Mouse (Mus musculus): ENCODE results near the gene Nkx6-1. TPM values are rescaled to one million over a fixed set of nuclear protein-coding genes. Genes with fewer than 3 reads are reported as not detected.
A peak's percentile ranks its signal among the peaks of the same experiment; 100 is the strongest.

Gene Nkx6-1
- total RNA-seq (2017) = not detected in 2 replicates

- ATAC-seq (replicated peaks in 1 of 2; ENCODE audit: insufficient read depth in 1 of 2, low FRiP score in 2 of 2, low TSS enrichment in 1 of 2, low read depth in 1 of 2, poor library complexity in 2 of 2, severe bottlenecking in 2 of 2) = peak; percentile 74 to 85
Observed at GRCm38 (mm10) chr5:101664945-101665615, at the start of gene Nkx6-1. Gene Nkx6-1 (minus strand): TSS chr5:101664996.

DNA sequence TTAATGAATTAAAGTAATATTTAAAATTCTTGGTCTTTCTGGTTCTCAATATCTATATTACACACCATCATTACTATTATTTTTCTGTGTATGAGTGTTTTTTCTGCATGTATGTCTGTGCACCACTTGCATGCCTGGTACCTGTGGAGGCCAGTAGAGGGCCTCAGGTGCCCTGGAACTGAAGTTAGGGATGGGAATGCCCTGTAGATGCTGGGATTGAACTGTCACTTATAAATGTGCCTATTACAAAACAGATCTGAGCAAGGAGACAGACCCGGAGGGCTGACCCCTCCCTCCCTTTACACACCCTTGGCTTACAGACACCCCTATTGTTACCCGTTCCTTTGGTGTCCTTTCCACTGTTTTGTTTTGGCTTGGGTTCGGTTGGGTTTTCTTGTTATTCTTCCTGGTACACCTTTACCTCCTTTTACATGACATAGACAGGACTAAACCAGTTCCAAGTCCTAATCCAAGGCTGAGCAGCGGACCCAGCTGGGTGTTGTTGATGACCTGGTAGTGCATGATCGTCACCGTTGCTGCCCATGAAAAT lies 48.3 kb upstream of the Nkx6-1 start:
- ATAC-seq (replicated peaks in 1 of 2; ENCODE audit: insufficient read depth in 1 of 2, low FRiP score in 2 of 2, low TSS enrichment in 1 of 2, low read depth in 1 of 2, poor library complexity in 2 of 2, severe bottlenecking in 2 of 2) = no peak

DNA sequence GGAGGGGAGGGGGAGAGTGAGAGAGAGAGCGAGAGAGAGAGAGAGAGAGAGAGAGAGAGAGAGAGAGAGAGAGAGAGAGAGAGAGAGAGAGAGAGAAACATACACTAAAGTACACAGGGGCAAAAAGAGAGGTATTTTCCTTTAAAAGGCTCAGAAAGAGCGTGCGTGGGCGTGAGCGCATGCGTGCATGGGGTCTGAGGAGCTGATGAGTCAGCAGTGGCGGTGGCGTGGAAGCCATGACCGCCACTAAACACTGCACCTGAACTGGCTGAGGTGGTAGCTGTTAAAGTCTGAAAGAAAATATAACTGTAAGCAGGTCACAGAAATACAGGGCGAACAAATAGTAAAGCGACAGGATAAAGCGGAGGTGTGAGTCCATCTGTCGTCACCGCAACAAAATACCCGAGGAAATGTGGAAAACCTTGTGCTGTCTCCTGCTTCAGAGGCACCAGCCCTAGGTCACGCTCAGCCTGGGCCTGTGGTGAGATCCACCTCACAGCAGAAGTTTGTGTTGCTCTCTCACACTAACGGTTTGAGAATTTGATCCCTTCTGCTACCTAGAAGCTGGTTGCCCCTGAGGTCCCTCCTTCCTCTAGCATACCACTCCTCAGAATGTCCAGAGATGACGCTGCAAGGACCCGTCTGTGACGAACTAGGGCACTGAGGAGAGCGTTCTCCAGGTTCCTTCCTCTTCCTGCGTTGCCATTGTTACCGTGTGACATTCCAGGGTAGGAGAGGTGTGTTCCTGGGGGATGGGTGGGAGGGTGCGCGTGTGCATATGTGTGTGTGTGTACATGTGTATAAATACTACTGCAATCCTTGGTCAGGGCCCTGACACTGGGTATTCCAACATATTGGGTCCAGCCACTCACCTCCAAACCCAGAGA lies 38.8 kb upstream of the Nkx6-1 start:
- ATAC-seq (replicated peaks in 1 of 2; ENCODE audit: insufficient read depth in 1 of 2, low FRiP score in 2 of 2, low TSS enrichment in 1 of 2, low read depth in 1 of 2, poor library complexity in 2 of 2, severe bottlenecking in 2 of 2) = peak in 1 of 2 experiments; percentile 64; a peak in 2 of 4 replicates

DNA sequence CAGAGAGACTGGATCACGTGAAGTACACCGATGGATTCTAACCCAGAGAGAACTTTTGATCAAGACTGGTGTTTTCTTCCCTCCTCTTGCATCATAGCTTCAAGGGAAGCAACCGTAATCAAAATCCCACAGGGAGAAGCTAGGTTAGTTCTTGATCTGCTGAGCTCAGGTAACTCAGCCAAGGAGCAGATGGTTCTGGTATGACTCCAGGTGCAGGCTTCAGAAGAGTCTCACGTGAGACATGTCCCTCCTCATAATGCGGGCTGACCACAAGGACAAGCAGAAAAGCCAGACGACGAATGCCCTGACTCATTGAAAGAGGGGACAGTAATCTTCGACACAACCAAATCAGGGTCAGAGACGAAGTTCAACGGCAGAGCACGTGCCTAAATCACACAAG lies 37.8 kb upstream of the Nkx6-1 start:
- no peak for ATAC-seq (replicated peaks in 1 of 2; ENCODE audit: insufficient read depth in 1 of 2, low FRiP score in 2 of 2, low TSS enrichment in 1 of 2, low read depth in 1 of 2, poor library complexity in 2 of 2, severe bottlenecking in 2 of 2)

DNA sequence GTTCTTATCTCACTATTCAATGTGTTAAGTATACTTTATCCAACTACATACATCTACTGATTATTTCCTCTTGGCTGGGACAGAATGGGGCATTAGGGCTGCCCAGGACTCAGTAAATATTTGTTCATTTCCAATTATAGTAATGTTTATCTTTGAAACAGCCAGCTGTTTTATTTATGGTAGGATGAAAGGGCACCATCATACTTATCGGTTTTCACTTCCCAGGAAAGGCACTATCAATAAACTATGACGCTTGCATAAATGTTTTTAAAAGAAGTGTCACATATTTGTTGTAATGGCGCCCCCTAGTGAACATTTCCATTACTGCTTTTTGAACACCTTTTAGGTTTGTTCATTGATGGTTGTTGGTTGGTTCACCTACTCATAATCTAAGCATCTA lies 35.8 kb upstream of the Nkx6-1 start:
- ATAC-seq (replicated peaks in 1 of 2; ENCODE audit: insufficient read depth in 1 of 2, low FRiP score in 2 of 2, low TSS enrichment in 1 of 2, low read depth in 1 of 2, poor library complexity in 2 of 2, severe bottlenecking in 2 of 2) = no peak

- peak; percentile 51 to 67; a peak in 2 of 4 replicates for ATAC-seq (replicated peaks in 1 of 2; ENCODE audit: insufficient read depth in 1 of 2, low FRiP score in 2 of 2, low TSS enrichment in 1 of 2, low read depth in 1 of 2, poor library complexity in 2 of 2, severe bottlenecking in 2 of 2)
Observed at GRCm38 (mm10) chr5:101688581-101688980, 23.8 kb upstream of the Nkx6-1 start.

- no peak for ATAC-seq (replicated peaks in 1 of 2; ENCODE audit: insufficient read depth in 1 of 2, low FRiP score in 2 of 2, low TSS enrichment in 1 of 2, low read depth in 1 of 2, poor library complexity in 2 of 2, severe bottlenecking in 2 of 2)
Observed at GRCm38 (mm10) chr5:101683340-101683739, 18.5 kb upstream of the Nkx6-1 start.

DNA sequence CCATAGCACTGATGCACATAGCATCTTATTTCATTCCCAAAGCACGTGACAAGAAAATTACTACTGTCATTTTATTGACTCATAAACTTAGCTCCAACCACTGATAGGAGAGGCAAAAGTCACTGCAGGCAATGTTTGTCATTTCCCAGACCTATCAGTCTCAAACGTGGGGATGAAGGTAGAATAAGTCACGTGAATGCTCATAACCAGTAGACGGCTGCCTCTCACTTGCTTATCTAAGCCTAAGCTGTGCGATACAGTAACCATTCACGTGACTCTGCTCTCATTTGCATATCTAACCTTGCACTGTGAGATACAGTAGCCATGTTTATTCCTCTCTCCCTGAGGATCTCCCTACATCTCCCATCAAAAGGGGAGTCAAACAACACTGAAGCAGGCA lies 15.5 kb upstream of the Nkx6-1 start:
- no peak for ATAC-seq (replicated peaks in 1 of 2; ENCODE audit: insufficient read depth in 1 of 2, low FRiP score in 2 of 2, low TSS enrichment in 1 of 2, low read depth in 1 of 2, poor library complexity in 2 of 2, severe bottlenecking in 2 of 2)

- ATAC-seq (replicated peaks in 1 of 2; ENCODE audit: insufficient read depth in 1 of 2, low FRiP score in 2 of 2, low TSS enrichment in 1 of 2, low read depth in 1 of 2, poor library complexity in 2 of 2, severe bottlenecking in 2 of 2) = peak in 1 of 2 experiments; percentile 48; a peak in 1 of 4 replicates
Observed at GRCm38 (mm10) chr5:101669381-101669780, 4.6 kb upstream of the Nkx6-1 start.

GRCm38 (mm10) chr5:101668475-101668874 lies 3.7 kb upstream of the Nkx6-1 start:
- ATAC-seq (replicated peaks in 1 of 2; ENCODE audit: insufficient read depth in 1 of 2, low FRiP score in 2 of 2, low TSS enrichment in 1 of 2, low read depth in 1 of 2, poor library complexity in 2 of 2, severe bottlenecking in 2 of 2) = no peak

- ATAC-seq (replicated peaks in 1 of 2; ENCODE audit: insufficient read depth in 1 of 2, low FRiP score in 2 of 2, low TSS enrichment in 1 of 2, low read depth in 1 of 2, poor library complexity in 2 of 2, severe bottlenecking in 2 of 2) = no peak
Observed at GRCm38 (mm10) chr5:101668028-101668427, 3.2 kb upstream of the Nkx6-1 start.

GRCm38 (mm10) chr5:101667263-101667990 lies 2.6 kb upstream of the Nkx6-1 start:
- ATAC-seq (replicated peaks in 1 of 2; ENCODE audit: insufficient read depth in 1 of 2, low FRiP score in 2 of 2, low TSS enrichment in 1 of 2, low read depth in 1 of 2, poor library complexity in 2 of 2, severe bottlenecking in 2 of 2) = no peak

DNA sequence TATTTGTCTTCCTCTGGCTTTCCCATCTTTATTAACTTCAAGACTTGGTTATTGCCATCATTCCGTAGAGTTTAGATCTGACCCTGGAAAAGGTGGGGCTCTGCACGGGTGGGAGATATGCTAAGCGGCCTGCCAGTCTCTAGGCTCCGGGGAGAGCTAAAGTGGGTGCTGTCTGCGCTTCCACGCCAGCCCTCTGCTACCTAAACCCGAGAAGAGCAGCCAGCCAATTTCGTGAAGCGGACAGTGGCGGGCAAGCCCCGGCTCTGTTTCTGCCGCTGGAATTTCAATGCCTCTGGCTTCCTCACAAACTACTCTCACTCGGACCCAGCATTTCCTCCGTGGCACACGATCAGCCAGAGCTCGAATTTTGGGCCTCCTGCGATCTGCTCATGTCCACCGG lies 1.9 kb upstream of the Nkx6-1 start:
- ATAC-seq (replicated peaks in 1 of 2; ENCODE audit: insufficient read depth in 1 of 2, low FRiP score in 2 of 2, low TSS enrichment in 1 of 2, low read depth in 1 of 2, poor library complexity in 2 of 2, severe bottlenecking in 2 of 2) = no peak

GRCm38 (mm10) chr5:101666091-101666490 lies 1.3 kb upstream of the Nkx6-1 start:
- ATAC-seq (replicated peaks in 1 of 2; ENCODE audit: insufficient read depth in 1 of 2, low FRiP score in 2 of 2, low TSS enrichment in 1 of 2, low read depth in 1 of 2, poor library complexity in 2 of 2, severe bottlenecking in 2 of 2) = no peak

DNA sequence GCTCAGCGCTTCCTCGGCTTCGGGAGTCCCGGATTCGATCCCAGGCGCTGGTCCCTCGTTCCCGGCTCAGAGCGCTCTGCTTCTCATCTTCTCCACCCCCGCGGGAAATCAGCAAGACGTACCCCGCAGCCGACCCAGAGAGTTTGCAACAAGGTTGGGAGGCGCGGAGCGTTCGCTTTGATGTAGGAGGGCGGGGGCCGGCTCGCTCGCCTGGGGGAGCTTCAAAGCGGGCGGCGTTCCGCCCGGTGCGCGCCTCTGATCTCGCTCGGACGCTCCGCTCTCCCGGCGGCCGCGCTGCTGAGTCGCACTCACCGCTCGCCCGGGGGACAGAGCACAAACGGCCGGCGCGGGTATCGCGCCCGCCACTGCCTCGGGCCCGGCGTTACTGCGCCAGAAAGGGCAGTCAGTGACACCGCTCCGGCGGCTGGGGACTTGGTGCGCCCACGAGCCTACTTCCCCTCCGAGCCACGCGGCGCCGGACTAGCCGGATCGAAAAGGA lies 324 bp downstream of the Nkx6-1 start:
- ATAC-seq (replicated peaks in 1 of 2; ENCODE audit: insufficient read depth in 1 of 2, low FRiP score in 2 of 2, low TSS enrichment in 1 of 2, low read depth in 1 of 2, poor library complexity in 2 of 2, severe bottlenecking in 2 of 2) = no peak

DNA sequence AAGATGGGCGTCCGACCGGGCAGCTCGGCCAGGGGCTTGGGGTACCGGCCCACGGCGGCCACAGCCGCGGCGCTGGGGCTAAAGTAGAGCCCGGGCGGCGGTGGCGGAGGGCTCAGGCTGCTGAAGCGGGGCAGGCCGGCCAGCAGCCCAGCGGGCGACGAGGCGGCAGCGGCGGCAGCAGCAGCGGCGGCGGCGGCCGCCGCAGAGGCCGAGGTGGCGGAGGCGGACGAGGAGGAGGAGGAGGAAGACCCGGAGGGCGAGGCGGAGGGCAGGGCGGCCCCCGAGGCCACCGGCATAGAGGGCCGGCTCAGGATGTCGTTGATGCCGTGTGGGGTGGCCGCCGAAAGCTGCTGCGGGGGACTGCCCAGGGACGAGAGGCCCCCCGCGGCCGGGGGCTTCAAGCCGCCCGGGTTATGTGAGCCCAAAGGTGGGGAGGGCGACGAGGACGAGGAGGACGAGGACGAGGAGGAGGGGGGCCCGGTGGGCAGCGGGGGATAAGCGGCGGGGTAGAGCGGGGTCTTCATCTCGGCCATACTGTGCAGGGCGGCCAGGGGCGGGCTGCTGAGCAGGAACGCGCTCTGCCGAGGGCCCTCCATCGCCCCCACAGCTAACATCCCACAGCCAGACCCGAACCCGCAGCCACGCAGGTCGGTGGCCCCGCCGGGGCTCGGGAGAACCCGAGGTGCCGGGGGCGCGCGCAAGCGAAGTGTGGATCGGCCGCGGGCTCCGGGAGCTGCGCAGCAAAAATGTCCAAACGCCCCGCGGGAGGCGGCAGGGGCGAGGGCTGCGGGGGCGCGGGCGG lies 974 bp downstream of the Nkx6-1 start:
- no peak for ATAC-seq (replicated peaks in 1 of 2; ENCODE audit: insufficient read depth in 1 of 2, low FRiP score in 2 of 2, low TSS enrichment in 1 of 2, low read depth in 1 of 2, poor library complexity in 2 of 2, severe bottlenecking in 2 of 2)

DNA sequence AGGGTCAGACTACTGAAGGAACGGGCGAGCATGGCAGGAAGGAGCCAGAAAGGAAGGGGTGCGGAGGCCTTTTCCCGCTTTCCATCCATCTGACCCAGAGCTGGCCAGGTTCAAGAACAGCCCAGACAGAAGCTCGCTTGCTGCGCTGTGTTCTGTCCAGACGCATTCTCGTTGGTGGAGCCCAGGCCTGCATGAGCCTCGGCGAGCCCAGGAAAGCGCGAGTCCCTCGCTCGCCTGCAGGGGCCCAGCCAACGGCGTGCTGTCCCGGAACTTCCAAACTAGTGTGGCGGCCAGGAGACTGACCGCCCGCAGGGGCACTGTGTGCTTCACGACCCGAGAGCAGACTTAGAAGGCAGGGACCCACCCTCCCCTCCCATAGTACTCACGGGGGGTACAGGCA lies 1.6 kb downstream of the Nkx6-1 start:
- 0 out of 4 replicates have a peak, but pooled peaks have one; percentile 33 to 38 for ATAC-seq (replicated peaks in 1 of 2; ENCODE audit: insufficient read depth in 1 of 2, low FRiP score in 2 of 2, low TSS enrichment in 1 of 2, low read depth in 1 of 2, poor library complexity in 2 of 2, severe bottlenecking in 2 of 2)
